Mouse (Mus musculus): ENCODE data around the gene Gm3573. TPM values are rescaled to one million over a fixed set of nuclear protein-coding genes. Genes with fewer than 3 reads are reported as not detected.
"Not testable (repeated sequence)": the region's sequence is repeated elsewhere in the genome, so short reads cannot be mapped to it uniquely, and the experiment has no call there.

Gene Gm3573
- not detected in 2 replicates for polyA plus RNA-seq (2012; rRNA removed)

DNA sequence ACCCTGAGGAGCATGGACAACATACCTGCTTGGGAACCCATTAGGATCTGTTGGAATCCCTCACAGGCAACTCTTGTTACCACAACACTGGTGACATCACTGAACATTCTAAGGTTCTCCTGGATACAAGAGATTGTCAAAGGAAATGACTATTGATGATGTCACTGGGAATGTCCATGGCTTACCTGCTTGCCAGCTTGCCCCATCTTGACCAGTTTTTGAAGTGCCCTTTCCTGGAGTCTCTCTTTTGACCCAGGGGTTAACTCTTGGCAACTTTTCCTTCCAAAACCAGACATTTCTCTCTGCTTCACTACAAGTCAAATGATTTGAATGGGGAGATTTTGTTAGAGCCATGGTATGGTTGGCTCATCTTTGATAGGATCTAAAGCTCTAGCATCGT lies at the start of gene Gm3573:
Gm3573 (minus strand) TSS at position 101 of the 400 bp plus-strand sequence.
- not testable (repeated sequence) for H3K4me1 ChIP-seq (ENCODE audit: control insufficient read depth, insufficient read depth, low read length); H3K27ac ChIP-seq (ENCODE audit: insufficient read depth, low read depth, low read length); H3K36me3 ChIP-seq (ENCODE audit: control insufficient read depth, insufficient read depth, low read length); DNase-seq; H3K27me3 ChIP-seq (replicated peaks; ENCODE audit: control insufficient read depth, insufficient read depth, low read length); H3K4me3 ChIP-seq (ENCODE audit: insufficient read depth, low read depth, low read length)
- no CpG with 5 or more reads among the region's 1 CpGs for WGBS

DNA sequence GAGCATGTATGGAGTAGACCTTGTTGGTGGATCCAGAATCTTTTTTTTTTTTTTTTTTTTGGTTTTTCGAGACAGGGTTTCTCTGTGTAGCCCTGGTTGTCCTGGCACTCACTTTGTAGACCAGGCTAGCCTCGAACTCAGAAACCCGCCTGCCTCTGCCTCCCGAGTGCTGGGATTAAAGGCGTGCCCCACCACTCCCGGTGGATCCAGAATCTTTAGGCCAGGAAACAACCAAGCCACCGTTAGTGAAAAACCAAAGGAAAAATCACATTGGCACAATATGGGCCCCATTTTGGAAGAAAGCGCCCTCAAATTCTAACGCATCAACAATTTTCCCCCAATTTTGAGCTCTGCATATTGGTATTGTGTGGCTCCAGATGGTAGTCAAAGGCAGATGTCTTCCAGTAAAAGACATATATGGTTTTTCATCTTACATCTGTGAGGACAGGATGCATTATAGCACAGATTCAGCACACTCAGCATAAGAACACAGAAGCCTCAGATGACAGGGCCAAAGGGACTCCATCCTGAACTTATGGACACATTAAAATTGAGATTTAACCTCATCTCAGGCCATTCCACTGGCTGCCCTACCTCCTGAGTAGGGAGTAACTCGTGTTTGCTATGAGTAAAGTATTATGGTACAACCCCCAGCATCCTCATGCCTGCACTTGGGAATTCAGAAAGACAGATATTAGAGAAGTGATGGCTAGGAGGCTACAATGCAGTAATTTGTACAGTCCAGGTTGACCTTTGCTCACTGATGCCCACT lies 26.4 kb upstream of the Gm3573 start:
- H3K4me1 ChIP-seq (ENCODE audit: control insufficient read depth, insufficient read depth, low read length): not testable (repeated sequence)
- 70% methylated on average over 8 of the region's 10 CpGs for WGBS
- peak; percentile 6 for DNase-seq

DNA sequence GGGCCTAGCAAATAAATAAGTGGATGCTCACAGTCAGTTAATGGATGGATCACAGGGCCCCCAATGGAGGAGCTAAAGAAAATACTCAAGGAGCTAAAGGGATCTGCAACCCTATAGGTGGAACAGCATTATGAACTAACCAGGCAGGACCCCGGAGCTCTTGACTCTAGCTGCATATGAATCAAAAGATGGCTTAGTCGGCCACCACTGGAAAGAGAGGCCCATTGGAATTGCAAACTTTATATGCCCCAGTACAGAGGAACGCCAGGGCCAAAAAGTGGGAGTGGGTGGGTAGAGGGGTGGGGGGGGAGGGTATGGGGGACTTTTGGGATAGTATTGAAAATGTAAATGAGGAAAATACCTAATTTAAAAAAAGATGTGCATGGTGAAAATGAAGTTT lies 6.7 kb downstream of the Gm3573 start:
- 83% methylated on average over 3 of the region's 3 CpGs for WGBS
- H3K27ac ChIP-seq (ENCODE audit: insufficient read depth, low read depth, low read length); H3K4me3 ChIP-seq (ENCODE audit: insufficient read depth, low read depth, low read length); H3K27me3 ChIP-seq (replicated peaks; ENCODE audit: control insufficient read depth, insufficient read depth, low read length); H3K36me3 ChIP-seq (ENCODE audit: control insufficient read depth, insufficient read depth, low read length); H3K4me1 ChIP-seq (ENCODE audit: control insufficient read depth, insufficient read depth, low read length): not testable (repeated sequence)
- peak; percentile 4 for DNase-seq

More for the DNA sequence above, 26.4 kb upstream of the Gm3573 start:
- H3K27ac ChIP-seq (ENCODE audit: insufficient read depth, low read depth, low read length); H3K27me3 ChIP-seq (replicated peaks; ENCODE audit: control insufficient read depth, insufficient read depth, low read length); H3K36me3 ChIP-seq (ENCODE audit: control insufficient read depth, insufficient read depth, low read length); H3K4me3 ChIP-seq (ENCODE audit: insufficient read depth, low read depth, low read length): not testable (repeated sequence)

GRCm38 (mm10) chr14:42162522-42162921 lies 28.1 kb downstream of the Gm3573 start, which contains the start of gene Gm17027:
Gene Gm17027, minus strand, starts transcription at chr14:42162622.
- not testable (repeated sequence) for DNase-seq; H3K4me1 ChIP-seq (ENCODE audit: control insufficient read depth, insufficient read depth, low read length); H3K36me3 ChIP-seq (ENCODE audit: control insufficient read depth, insufficient read depth, low read length); H3K27me3 ChIP-seq (replicated peaks; ENCODE audit: control insufficient read depth, insufficient read depth, low read length); H3K4me3 ChIP-seq (ENCODE audit: insufficient read depth, low read depth, low read length); H3K27ac ChIP-seq (ENCODE audit: insufficient read depth, low read depth, low read length)
- WGBS: 79% methylated on average over 1 of the region's 2 CpGs

Other genes starting within 250 kb of the Gm3573 start
- not detected in 2 replicates for gene 1700024B05Rik, start 246.8 kb downstream of the Gm3573 start, polyA plus RNA-seq (2012; rRNA removed)
- gene Gm6401, start 222.9 kb downstream of the Gm3573 start, polyA plus RNA-seq (2012; rRNA removed): not detected in 2 replicates
- not detected in 2 replicates for gene Gm3543, start 207.5 kb downstream of the Gm3573 start, polyA plus RNA-seq (2012; rRNA removed)
- not detected in 2 replicates for gene Gm7951, start 73.4 kb downstream of the Gm3573 start, polyA plus RNA-seq (2012; rRNA removed)
- gene Gm17027, start 28.2 kb downstream of the Gm3573 start, polyA plus RNA-seq (2012; rRNA removed): not detected in 2 replicates
- gene Gm17026, start 69.3 kb upstream of the Gm3573 start, polyA plus RNA-seq (2012; rRNA removed): not detected in 2 replicates
- gene Gm9611, start 106.6 kb upstream of the Gm3573 start, polyA plus RNA-seq (2012; rRNA removed): not detected in 2 replicates
- gene Gm7995, start 119.4 kb upstream of the Gm3573 start, polyA plus RNA-seq (2012; rRNA removed): not detected in 2 replicates
- gene Gm8005, start 248.9 kb upstream of the Gm3573 start, polyA plus RNA-seq (2012; rRNA removed): not detected in 2 replicates

Data from kidney, adult 2 months (tissue).